Mouse (Mus musculus) urinary bladder, adult 18-20 months (tissue): ENCODE measurements at regions not wholly inside any gene's neighbourhood (a gene's known extent, or its start where the extent isn't known, plus 50 kb on each side); places are given as distances from the start of the nearest gene placed in this dataset.

ENCODE experiments used
- DNase-seq, 2 experiments: peaks; one replicate each; pipeline ENCODE4 v3.0.0; 2022; ENCODE audit warnings: low spot score in 2 of 2, mixed read lengths in 2 of 2

DNA sequence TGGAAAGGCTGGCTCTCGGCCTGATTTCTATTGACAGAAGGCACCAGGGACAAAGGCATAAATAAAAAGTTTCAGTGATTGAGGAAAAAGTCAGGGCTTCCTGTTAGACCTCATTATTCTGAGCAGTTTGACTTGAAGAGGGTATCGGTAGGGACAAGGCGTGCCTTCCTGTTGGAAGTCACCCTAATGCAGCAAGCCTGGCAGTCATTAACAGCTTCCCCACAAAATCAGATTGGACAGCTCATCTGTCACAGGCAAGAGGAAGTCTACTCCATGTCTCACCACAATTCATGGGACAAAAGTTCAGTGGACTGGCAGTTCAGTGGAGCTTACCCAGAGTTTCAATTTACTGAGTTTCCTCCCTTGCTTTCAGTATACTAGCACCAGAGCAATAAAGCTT is 715.5 kb downstream of the Fam181b start:
- no peak for DNase-seq

GRCm38 (mm10) chr7:93835697-93836096 is 756.0 kb downstream of the Fam181b start:
- no peak for DNase-seq

GRCm38 (mm10) chr7:93836169-93836568 is 756.5 kb downstream of the Fam181b start:
- DNase-seq = no peak

DNA sequence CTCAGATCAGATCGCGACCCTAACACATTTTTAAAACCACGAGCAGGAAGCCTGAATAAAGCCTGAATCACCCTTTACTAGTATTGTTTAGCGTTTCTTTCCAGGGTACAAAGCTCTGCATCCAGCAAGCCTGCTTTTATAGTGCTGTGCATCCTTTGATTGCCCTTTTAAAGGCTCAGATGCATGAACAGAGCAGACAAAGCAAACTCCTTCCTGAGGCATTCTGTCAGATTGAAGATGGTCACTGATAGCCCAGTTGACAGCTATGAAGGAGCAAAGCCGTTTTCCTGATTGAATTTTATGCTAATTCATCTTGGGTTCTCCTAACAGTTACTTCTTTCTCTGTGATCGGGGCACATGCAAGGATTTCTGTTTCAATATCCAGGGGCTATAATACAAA is 775.4 kb downstream of the Fam181b start:
- DNase-seq = no peak

- no peak for DNase-seq
Observed at GRCm38 (mm10) chr7:93893701-93894100, 814.0 kb downstream of the Fam181b start.

DNA sequence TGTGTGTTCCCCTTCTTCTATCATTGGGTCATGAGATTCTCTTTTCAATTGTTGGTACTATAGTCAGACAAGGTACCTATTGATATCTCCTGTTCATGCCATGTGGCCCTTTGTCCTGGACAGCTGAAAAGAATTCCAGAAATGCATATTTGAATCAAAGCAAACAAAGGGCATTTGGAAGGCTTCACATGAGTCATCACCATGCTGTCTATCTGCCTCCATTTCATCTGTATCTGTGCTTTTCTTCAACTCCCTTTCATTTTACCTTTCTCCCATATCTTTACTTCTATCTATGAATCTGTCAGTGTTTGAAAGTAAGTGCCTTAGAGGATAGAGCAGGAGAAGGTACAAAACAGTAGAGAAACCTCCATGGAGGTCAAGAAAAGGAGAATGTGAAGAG is 817.3 kb downstream of the Fam181b start:
- no peak for DNase-seq

DNA sequence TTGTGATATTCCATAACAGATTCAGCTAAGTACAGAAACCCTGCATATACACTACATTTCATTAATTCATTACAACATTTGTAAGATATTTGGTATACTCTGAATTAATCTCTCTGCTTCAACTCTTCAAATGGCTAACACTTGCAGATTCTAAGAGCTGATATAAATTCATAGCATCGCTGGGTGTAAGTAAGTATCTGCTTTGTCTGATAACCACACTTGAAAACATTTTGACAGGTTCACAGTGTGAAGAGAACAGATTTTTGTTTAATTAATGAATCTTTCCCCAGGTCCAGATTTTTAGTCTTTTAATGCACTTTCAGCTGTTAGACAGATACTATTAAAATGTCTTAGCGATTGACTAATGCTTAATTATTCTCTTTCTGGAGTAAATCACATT is 823.1 kb downstream of the Fam181b start:
- DNase-seq = no peak

GRCm38 (mm10) chr7:93936925-93937324 is 857.3 kb downstream of the Fam181b start:
- DNase-seq = no peak

DNA sequence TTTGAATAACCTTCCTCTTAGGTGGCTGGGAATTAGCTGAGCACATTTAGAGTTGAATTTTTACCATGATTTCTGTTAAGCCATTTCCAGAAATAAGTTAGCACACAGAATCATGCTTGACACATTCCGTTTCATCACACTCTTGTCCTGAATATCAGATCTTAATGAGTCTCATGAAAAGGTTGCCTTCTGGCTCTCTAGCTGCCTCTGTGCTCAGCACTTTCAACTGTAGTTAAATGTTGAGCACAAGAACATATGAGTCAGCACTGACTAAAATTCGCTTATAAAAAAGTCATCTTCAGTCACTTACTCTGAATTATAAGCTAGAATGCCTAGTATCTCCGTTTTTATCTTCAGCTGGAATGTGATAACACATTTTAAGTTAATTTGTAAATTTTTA is 902.4 kb downstream of the Fam181b start:
- no peak for DNase-seq

DNA sequence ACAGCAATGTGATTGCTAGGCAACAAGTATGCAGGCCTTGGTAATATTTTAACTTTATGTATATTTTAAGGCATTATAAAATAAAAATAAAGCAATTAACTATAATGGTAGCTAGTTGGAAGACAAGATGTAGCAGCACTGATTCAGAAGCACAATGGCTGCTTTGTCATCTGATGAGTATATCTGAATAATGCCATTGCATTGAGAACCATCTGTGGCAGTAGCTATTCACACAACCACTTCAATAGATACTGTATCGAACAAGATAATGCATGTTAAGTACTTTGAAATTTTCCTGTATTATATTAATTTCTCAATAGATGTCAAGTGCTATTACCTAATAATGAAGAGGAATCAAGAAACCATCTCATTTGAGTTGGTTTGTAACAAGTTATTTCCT is 923.1 kb downstream of the Fam181b start:
- DNase-seq = no peak

DNA sequence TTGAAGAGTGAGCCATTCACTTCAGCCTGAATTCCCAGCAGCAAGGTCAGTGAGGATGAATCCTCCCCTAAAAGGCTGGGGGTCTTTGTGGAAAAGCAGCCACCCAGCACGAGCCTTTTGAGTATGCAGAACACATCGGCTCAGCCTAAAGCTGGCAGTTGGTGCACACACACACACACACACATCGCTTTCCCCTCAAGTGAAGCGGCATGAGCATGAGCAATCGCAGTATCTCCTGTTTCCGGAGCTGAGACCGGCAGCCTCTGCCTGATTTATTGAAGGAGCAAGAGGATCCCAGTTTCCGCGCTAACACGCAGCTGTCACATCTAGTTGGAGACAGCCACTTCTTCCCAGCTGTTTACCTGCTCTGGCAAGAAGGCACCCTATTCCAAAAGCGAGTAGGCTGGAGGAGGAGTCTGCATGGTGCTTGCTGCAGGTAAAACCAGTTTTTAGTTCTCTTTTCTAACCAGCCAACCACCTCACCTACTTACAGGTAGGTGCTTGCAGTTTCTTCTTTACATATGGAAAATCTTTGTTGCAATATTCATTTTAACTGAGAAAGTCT is 962.9 kb downstream of the Fam181b start:
- DNase-seq = peak in 1 of 2 experiments; percentile 5

DNA sequence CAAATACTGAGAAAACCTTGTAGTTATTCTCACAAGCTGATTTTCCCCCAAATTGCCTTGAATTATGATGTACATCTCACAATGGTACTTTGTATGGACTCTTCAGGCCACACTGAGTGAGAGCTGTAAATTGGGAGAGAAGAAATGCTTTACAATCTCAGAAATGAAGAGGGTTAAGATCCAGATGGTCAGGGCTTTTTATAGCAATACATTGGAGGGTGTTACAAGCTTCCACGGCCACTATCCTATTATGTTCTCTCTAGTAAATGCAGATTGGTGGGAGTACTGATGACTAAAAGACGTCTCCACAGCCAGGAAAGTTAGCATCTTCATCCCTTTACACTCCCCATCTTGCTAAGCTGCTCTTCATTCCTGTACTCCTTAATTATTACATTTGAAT is 965.8 kb downstream of the Fam181b start:
- no peak for DNase-seq

GRCm38 (mm10) chr7:94046029-94046428 is 966.4 kb downstream of the Fam181b start:
- DNase-seq = no peak

GRCm38 (mm10) chr7:94061814-94062545 is 982.3 kb downstream of the Fam181b start:
- no peak for DNase-seq
